Mouse (Mus musculus): ENCODE data around the gene Gpx7.
A peak's percentile ranks its signal among the peaks of the same experiment; 100 is the strongest.

Gene Gpx7

DNA sequence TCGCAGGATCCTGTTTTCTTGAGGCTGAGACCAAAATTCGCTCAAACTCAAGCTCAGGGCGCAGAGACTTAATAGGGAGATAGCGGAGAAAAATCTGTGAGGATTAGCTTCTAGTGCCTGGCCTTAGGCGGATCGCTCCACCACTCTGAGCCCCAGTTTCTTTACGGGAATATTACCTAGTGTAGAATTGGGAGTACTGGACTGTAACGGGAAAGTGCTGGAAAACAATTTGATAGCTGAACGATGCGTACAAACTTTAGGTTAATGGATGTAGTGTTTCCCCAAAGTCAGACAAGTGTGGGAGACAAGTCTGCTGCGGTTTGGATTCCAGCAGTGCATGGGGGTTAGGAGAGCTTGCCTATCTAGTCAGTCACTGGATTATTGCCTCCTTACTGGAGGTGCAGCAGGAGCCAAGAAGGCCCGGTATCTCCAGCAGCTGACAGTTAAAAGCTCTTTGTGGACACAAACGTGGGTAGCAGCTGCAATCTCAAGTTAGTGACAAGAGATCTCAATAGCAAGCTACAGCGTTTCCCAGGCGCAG, at the start of gene Gpx7:
Gene Gpx7, minus strand, starts transcription at position 101 of the 541 bp plus-strand sequence.
- DNase-seq (ENCODE audit: low spot score), result no peak

DNA sequence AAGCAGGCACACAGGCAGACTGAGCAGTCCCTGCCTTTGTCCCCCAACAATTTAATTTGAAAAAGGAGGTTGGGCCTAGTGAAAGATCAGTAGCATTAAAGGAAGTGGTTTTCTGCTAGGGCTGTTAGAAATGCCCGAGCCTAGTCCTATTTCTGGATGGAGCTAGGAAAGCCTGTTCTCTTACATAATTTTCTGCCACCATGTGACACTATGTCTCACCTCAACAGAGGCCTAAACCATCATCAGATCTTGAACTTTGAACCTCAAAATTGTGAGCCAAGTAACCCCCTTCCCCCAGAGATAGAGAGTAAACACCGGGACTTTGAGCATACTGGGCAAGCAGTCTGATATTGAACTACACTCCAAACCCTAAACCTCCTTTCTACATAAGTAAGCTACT, 49.3 kb upstream of the Gpx7 start:
- no peak for DNase-seq (ENCODE audit: low spot score)

DNA sequence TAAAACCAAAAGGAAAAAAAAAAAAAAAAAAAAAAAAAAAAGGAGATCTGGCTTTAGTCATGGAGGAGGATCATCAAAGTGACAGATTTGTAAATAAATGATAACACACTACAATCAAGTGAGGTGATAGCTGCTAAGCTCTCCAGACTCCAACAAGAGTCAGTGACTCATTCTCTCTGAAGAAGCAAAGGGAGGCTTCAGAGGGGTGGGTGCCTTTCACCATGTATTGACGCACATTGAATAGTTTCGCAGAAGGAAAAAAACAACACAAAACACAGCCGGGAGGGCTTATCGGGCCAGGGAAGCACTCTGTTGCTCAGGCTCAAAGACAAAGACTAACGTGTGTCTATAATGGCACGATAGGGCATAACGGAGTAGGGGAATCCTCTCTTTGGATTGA, 41.3 kb upstream of the Gpx7 start:
- DNase-seq (ENCODE audit: low spot score), result no peak

DNA sequence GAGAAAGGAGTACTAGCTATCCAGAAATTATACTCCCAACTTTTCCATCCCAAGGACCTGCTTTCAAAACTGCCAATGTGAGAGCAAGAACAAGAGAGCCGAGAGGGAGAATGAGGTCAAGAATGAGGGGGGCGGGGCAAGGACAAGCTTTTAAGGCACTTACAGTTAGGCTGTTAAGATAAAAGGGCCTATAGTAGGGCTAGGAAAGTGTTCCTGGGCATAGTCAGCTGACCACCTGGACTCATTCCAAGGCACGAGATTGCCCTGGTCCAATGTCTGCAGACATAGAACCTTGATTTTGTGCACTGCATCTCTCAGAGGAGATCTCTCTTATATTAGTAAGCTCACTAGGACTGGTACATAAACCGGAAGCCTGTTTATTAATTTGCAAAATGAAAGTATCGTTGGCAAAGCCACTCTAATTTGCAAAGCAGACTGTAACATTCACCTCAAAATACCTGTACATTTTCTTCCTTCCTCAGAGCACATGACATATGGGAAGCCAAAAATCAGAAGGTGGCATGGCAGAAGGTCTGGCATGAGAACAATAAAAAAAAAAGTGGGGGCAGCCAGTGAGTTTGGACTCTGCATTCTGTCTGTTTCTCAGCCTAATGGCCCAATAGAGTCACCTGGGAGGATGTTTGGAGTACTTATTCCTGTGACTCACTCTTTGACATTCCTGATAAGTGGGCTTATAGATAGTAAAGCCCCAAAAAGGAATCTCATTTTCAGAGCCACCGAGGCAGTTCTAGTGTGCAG, 31.5 kb upstream of the Gpx7 start:
- DNase-seq (ENCODE audit: low spot score), result no peak

DNA sequence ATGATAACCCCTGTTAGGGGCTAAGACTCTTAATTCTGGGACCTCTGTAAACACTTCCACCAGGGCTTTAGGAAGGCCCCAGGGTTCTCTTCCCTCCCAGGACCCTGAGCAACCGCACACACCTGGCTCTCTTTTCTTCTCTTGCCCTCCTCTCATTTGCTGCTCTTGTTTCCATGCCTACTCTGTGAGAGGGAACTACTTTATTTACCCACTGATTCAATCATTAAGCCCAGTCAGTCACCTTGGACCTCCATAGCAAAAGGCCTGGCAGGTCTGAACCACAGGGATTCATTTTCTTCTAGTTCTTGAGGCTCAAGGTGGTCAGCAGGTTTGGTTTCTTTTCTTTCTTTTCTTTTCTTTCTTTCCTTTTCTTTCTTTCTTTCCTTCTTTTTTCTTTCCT, 29.5 kb upstream of the Gpx7 start:
- no peak for DNase-seq (ENCODE audit: low spot score)

DNA sequence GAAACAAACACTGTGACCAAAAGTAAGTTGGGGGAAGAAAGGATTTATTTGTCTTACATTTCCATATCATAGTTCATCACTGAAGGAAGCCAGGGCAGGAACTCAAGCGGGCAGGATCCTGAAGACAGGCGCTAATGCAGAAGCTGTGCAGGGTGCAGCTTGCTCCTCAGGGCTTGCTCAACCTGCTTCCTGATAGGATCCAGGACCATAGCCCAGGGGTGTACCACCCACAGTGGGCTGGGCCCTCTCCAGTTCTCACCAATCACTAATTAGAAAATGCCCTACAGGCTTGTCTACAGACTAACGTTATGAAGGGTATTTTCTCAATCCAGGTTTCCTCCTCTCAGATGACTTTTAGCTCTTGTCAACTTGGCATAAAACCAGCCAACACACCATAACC, 28.9 kb upstream of the Gpx7 start:
- no peak for DNase-seq (ENCODE audit: low spot score)

DNA sequence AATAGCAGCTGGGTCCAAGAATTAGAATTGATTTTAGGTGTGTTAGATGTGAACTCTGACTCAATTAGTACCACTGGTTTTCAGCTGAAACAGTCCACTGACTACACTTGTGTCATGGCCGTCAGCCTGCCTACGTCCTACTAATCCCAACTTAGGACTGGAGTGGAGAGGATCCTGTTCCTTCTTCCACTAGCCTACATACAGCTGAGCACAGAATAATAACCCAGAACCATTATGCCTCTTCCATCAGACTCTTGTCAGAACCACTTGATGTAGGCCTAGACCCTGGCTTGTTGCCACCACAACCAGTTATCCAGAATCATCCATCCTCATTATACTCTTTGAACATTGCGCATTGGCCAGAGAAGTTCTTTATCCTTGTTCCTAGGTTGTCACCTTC, 28.0 kb upstream of the Gpx7 start:
- no peak for DNase-seq (ENCODE audit: low spot score)

DNA sequence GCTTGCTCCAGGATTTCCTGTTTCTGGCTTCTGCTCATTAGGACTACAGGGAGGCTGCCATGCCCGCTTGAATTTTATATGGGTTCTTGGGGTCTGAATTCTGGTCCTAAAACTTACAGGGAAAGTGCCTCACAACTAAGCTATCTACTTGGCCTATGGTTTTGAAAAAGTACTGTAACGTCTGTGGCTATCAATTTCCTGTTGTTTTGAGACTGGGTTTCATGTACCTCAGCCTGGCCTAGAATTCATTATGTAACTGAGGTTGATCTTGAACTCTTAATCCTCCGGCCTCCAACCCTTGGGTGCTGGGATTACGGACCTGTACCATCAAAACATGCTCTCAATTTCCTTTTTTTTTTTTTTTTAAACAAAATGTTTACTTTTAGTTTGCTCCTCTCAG, 27.5 kb upstream of the Gpx7 start:
- DNase-seq (ENCODE audit: low spot score), result no peak

DNA sequence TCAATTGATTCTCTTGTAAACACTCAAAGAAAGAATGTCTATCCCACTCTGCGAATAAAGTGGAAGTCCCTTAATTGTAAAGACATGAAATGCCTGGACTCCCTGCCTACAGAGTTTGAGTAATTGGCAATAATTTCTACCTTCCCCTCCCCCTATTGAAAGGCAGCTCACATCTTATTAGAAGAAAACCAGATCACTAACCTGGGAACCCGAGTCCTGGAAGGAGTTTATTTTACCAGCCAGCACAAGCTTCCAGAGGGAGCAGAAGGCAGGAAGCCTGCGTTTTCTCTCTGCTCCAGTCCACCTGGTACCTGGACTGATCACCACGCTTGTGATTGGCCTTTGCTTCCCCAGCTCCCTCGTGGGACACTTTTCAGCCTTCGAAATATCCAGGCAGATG, 26.6 kb upstream of the Gpx7 start:
- no peak for DNase-seq (ENCODE audit: low spot score)

DNA sequence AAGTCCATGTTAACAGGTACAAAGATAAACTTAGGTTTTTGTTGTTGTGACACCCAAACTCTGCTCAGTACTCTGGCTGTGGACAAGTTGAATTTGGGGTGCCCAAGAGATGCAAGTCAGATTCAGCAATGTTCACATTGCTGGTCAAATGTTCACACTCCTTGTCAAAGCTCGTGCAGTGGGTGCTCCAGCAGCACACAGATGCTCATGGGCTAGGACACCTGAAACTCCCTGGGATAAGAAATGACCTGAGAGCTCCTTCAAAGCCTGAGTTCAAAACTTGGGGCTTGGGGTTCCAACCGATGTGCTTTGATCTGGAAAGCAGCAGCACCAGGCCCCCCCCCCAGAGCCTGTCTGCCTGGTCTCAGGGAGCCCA, 24.8 kb upstream of the Gpx7 start:
- no peak for DNase-seq (ENCODE audit: low spot score)

DNA sequence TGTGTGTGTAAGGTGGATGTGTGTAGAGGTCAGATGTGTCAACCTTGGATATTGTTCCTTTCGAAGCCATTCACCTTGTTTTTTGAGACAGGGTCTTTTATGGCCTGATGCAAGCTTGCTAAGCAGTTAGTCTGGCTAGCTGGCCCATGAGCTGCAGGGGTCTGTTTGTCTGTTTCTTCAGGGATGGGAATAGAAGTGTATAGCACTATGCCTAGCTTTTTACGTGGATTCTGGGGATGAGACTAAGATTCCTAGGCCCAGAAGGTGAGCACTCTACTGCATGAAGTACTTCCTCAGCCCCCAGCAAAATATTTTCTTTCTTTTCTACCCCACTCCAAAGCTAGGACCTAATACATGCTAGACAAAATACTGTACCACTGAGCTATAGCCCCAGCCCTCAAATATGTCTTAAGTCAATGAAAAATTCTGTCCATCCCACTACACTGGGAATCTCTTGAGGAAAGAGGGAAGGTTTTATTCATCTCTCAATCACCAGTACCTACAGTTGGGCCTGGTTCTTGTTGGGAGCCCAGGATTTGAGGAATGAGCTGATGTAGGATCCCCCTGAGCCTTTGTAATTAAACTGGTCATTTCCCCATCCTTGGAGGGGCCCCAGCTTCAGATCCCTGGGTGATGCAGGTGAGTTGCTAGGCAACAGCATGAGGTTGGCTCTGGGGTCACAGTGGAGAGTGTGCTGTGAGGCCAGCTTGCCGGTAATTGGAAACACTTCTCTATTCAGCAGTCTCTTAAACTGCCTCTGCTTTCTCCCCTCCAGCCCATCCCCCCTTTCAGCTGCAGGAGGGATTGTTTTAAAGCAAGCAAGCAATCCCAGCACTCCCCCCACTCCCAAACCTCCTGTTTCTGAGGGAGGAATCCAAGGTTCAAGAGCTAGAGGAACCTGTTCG, 24.1 kb upstream of the Gpx7 start:
- no peak for DNase-seq (ENCODE audit: low spot score)

DNA sequence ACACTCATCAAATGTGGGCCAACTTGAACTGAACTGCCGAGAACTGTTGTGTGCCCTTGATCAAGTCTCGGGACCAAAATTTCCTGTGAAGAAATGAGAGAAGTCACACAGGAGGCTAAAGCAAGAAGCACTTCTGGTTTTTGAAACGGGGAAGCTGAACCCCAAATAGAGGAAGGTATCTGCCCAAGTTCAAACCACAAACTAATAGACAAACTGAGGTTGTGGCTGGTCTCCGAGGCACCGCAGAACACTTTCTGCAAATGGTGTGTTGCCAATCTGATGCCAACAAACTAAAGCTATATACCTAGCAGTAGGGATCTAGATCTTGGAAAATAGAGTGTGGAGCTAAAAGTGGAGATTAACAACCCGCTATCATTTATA, 21.6 kb upstream of the Gpx7 start:
- DNase-seq (ENCODE audit: low spot score), result no peak

DNA sequence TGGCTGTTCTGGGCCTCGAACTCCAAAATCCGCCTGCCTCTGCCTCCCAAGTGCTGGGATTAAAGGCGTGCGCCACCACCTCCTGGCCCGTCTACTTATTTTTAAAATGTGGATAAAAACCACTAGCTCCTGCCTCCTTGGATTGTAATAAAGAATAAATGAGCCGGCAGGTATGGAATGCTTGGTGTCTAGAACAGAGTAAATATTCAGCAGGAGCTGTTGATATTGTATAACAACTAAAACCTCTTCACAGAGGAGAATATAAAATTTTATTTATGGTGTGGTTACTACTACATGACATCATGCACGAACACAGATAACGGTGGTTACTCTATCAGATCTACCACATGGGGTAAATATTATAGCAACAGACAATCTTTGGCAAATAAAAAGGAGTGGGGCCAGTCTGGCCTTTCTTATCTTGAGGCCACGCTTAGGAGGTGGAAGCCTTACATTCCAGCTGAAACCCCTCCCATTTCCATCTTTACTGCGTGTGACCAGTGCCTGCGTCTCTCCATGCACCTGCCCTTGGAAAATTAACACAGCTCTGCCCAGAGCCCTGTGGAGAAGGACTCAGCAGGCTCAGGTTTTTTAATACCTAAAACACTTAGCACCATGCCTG, 21.1 kb upstream of the Gpx7 start:
- DNase-seq (ENCODE audit: low spot score), result no peak

DNA sequence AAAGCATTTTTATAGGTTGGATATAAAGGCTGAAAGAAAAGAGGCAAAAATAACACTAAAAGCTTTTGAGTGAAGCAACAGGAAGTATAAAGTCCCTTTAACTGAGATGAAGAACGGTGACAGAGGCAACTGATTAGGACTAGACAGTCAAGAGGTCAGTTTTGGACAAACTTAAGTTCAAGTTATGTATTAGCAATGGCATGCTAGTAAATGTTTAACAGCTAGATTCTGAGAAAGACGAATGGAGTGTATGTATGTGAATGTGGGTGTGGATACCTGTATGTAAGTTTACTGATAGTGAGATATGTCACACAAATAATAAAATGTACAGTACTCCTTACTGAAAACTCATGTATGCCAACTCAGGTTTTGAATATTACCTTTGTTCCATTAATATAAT, 17.8 kb upstream of the Gpx7 start:
- no peak for DNase-seq (ENCODE audit: low spot score)

DNA sequence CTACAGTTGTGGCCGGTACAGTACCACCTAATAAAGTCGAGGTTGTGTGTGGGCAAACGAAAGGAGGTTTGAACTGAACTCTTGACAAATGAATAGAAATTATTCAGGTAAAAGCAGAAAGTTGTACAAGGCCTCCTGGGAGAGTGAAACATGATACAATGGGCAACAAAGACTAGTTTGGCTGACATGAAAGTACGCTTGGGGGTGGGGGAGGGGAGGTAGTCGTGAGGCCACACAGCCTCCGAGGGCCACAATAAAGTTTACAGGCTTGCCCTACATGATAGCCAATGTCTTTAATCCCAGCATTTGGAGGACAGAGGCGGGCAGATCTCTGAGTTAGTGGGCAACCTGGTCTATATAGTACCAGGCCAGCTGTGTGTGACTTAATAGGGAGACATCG, 860 bp upstream of the Gpx7 start:
- DNase-seq (ENCODE audit: low spot score), result no peak

DNA sequence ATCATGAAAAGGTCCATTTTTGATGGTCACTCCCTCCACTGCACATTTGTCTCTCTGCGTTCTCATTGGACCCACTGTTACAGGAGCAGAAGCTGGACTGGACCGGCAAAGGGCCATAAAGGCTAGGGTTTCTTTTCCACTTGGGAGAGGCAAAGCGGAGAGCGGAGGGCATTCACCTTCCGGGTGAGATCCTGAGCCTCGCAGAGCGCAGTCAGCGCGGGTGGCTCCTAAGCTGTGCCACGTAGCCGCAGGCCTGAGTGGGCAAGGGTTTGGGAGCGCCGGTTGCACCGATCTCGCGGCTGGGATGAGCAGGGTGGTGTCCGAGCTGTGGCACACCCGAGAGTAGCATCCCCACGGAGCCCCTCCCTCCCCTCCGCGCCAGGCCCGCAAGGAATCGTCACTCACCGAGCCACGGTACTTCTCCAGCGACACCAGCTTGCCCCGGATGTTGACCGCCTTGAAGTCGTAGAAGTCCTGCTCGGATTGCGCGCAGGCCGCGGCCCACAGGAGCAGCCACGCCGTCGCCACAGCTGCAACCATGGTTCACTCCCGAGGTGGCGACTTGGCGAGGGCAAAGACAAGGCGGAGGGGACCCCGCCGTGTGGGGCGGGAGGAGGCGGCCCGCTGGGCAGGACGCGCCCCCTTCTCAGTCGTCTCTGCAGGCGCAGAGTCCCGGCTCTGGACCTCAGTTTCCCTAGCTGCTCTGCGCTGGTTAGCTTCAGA, 462 bp downstream of the Gpx7 start:
- peak; percentile 49 for DNase-seq (ENCODE audit: low spot score)

DNA sequence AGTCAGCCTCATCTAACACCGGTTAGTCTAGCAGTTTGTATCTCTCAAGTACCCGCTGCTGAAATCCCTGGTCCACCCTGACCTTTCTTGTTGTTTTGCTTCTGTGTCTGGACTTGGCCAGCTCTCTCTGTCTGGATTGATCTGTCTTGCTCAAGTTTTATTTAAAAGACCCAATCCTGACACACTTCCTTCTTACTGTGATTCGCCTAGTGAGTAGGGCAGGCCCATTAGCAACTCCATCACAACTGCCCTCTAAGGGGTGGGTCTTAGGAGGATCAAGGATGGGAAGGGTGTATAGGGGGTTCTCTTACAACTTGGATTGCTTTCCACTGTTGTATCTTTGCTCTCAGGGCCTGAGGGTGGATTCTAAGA, 1.0 kb downstream of the Gpx7 start:
- no peak for DNase-seq (ENCODE audit: low spot score)

DNA sequence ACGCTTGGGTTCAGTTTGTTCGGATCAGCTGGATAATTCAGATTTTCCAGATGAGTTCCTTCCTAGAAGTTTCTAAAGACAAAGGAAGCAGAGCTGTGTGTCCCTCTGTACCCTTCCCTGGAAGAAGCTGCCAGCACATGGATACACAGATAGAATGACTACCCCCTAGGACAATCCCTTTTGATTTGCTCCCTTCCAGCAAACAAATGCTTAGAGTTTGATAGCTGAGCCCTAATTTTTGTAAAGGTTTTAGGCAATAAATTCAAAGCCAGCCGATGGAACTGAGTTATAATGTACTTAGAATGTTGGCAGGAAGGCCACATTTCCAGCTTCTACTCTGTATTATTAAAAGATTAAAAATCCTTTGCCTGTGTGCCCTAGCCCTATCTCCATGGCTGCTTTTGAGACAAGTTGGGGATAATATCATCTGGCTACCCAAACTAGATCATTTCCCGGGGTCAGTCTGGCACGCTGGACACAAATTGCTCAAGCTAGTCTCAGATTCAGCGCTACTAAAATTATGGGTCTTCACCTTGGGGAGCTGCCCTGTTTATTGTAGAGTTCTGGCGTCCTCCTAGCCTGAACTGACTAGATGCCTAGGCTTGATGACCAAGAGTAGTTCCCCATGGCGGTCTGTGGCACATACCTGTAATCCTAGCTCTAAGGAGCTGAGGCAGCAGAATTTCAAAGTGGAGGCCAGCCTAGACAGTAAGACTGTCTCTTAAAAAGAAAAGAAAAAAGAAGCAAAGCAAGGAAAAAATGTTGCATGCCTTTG, 2.7 kb downstream of the Gpx7 start:
- DNase-seq (ENCODE audit: low spot score), result no peak

DNA sequence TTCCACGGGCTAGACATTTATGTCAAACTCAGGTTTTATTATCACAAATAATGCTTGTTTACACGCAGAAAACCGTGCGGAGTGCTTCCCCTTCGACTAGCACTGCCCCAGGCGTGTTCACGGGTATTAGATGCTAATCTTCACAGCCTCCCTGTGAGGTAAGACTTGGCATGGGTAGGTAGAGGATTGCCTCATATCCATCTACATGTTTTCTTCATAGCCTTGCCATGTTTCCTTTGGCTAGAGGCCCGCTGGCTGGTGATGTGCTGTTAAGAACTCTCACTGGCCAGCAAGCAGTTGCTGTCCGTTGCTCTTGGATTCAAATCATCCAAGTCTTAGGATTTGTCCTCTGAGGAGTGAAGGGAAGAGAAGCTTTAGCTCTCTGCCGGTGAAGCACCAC, 6.4 kb downstream of the Gpx7 start:
- DNase-seq (ENCODE audit: low spot score), result no peak

DNA sequence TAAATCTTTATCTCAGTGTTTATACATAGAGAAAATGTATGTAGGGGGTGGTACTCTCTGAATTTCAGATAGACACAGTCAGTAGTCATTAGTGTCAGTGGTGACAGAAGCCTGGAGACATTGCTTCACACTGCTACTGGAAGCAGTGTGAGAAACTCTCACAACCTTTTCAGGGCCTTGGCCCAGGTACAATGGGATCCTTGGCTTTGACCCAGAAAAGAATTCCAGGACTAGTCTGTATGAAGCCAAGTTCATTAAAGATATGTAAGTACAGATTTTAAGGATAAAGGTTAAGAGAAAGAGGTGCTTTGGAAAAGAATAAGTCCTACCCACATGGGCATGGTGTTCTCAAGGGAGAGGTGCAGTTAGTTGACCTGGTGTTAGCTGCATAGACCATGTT, 12.5 kb downstream of the Gpx7 start:
- DNase-seq (ENCODE audit: low spot score), result no peak

DNA sequence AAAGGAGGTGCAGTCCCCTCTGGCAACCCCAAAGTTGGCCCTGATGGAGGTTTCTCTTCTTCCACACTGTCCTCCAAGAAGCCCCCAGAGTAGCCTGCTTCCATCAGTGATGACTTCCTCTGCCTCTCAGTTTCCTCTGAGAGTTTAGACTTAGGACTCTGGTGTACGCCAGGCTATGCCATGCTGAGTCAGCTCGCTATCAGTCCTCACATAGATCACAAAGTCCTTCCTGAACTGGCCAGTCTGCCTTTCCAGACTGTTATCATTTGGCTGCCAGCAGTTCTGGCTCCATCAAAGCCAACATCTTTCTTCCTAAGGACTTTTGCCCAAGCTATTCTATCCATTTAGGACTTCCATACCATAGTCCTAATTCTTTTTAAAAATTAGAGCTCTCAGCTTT, 14.2 kb downstream of the Gpx7 start:
- no peak for DNase-seq (ENCODE audit: low spot score)

DNA sequence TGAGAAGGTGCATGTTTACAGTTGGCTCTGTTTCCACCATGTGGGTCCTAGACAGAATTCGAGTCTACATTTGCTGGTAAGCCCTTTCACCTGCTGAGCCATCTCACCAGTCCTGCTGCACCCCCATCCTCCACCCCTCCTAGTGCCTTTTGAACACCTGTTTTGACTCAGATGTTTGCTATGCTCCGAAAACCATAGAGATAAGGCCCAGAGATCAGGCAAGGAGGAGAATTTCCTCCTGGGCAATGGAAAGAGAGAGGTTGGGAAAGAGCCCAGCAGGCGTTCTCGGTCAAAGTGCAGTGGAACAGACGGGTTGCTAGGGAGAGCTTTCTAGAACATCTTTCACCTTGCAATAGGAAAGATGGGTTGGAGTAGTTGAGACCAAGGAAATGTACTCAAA, 15.6 kb downstream of the Gpx7 start:
- no peak for DNase-seq (ENCODE audit: low spot score)

Measured in urinary bladder, postnatal 25 days (tissue).